Mouse (Mus musculus) erythroid progenitor cell, adult 5-6 weeks (primary cell): Measurements from ENCODE around the gene Ccdc162. TPM values are rescaled to one million over a fixed set of nuclear protein-coding genes. Genes with fewer than 3 reads are reported as not detected.

ENCODE experiments used
- ATAC-seq: replicated peaks from 2 replicates; pipeline ENCODE4 v1.8.0; 2016; ENCODE audit warnings: moderate number of reproducible peaks, mild to moderate bottlenecking, moderate TSS enrichment, inconsistent platforms; ENCODE audit not compliant: poor library complexity, low FRiP score, severe bottlenecking
- total RNA-seq, 2 experiments: library from RNA; stranded (forward) in 1 of 2; stranded (reverse) in 1 of 2; fragments of 150-400 nt in 1 of 2; fragments of 186-747, 209-891 nt in 1 of 2; gene quantifications; 2 replicates each; pipeline versions ENCODE4 v1.2.3 to v1.2.4; 2015 to 2017; ENCODE audit warnings: low replicate concordance in 2 of 2

Gene Ccdc162
- total RNA-seq (2015; ENCODE audit: low replicate concordance) (not detected in 2 replicates), total RNA-seq (2017; ENCODE audit: low replicate concordance) (not detected in 2 replicates)

- ATAC-seq: no peak
Measured at GRCm38 (mm10) chr10:41716029-41716897, at the start of gene Ccdc162. Gene Ccdc162 (minus strand): TSS chr10:41716634.

GRCm38 (mm10) chr10:41765586-41765985 is 49.2 kb upstream of the Ccdc162 start:
- no peak for ATAC-seq

GRCm38 (mm10) chr10:41763741-41764385 is 47.4 kb upstream of the Ccdc162 start:
- ATAC-seq: no peak

- ATAC-seq: no peak
Measured at GRCm38 (mm10) chr10:41760866-41761265, 44.4 kb upstream of the Ccdc162 start.

- ATAC-seq: no peak
Measured at GRCm38 (mm10) chr10:41758041-41758440, 41.6 kb upstream of the Ccdc162 start.

- ATAC-seq: no peak
Measured at GRCm38 (mm10) chr10:41757226-41757625, 40.8 kb upstream of the Ccdc162 start.

- no peak for ATAC-seq
Measured at GRCm38 (mm10) chr10:41751867-41752480, 35.5 kb upstream of the Ccdc162 start.

GRCm38 (mm10) chr10:41749306-41749705 is 32.9 kb upstream of the Ccdc162 start:
- no peak for ATAC-seq

GRCm38 (mm10) chr10:41746554-41746953 is 30.1 kb upstream of the Ccdc162 start:
- no peak for ATAC-seq

- ATAC-seq: no peak
Measured at GRCm38 (mm10) chr10:41744006-41744405, 27.6 kb upstream of the Ccdc162 start.

GRCm38 (mm10) chr10:41740221-41740620 is 23.8 kb upstream of the Ccdc162 start:
- ATAC-seq: no peak

GRCm38 (mm10) chr10:41737245-41737644 is 20.8 kb upstream of the Ccdc162 start:
- no peak for ATAC-seq

- ATAC-seq: no peak
Measured at GRCm38 (mm10) chr10:41735398-41735797, 19.0 kb upstream of the Ccdc162 start.

GRCm38 (mm10) chr10:41733214-41733613 is 16.8 kb upstream of the Ccdc162 start:
- ATAC-seq: no peak

GRCm38 (mm10) chr10:41731932-41732331 is 15.5 kb upstream of the Ccdc162 start:
- ATAC-seq: no peak

GRCm38 (mm10) chr10:41730746-41731145 is 14.3 kb upstream of the Ccdc162 start:
- ATAC-seq: no peak

GRCm38 (mm10) chr10:41726215-41726614 is 9.8 kb upstream of the Ccdc162 start:
- ATAC-seq: no peak

GRCm38 (mm10) chr10:41719587-41719986 is 3.2 kb upstream of the Ccdc162 start:
- no peak for ATAC-seq

- ATAC-seq: no peak
Measured at GRCm38 (mm10) chr10:41715557-41715956, 877 bp downstream of the Ccdc162 start.

- no peak for ATAC-seq
Measured at GRCm38 (mm10) chr10:41711467-41711866, 5.0 kb downstream of the Ccdc162 start.

GRCm38 (mm10) chr10:41710773-41711172 is 5.7 kb downstream of the Ccdc162 start:
- ATAC-seq: no peak
